Mouse (Mus musculus) common myeloid progenitor, adult 5-6 weeks (primary cell): Measurements from ENCODE around the gene Olfr448. TPM values are rescaled to one million over a fixed set of nuclear protein-coding genes. Genes with fewer than 3 reads are reported as not detected.
A peak's percentile ranks its signal among the peaks of the same experiment; 100 is the strongest.

Experiments
- ATAC-seq: replicated peaks from 2 replicates; pipeline ENCODE4 v1.8.0; 2016; ENCODE audit warnings: low read depth, mild to moderate bottlenecking, moderate TSS enrichment, inconsistent platforms; ENCODE audit not compliant: poor library complexity, severe bottlenecking
- total RNA-seq: library from RNA; stranded (forward); fragments of 200-1000, 187-1606 nt; gene quantifications from 2 replicates; pipeline ENCODE4 v1.2.3, GENCODE M21; 2017

Olfr448 gene
- not detected in 2 replicates for total RNA-seq

GRCm38 (mm10) chr6:42890141-42890540, at the start of gene Olfr448:
TSS of gene Olfr448 (plus strand) at chr6:42890441.
- ATAC-seq = no peak

DNA sequence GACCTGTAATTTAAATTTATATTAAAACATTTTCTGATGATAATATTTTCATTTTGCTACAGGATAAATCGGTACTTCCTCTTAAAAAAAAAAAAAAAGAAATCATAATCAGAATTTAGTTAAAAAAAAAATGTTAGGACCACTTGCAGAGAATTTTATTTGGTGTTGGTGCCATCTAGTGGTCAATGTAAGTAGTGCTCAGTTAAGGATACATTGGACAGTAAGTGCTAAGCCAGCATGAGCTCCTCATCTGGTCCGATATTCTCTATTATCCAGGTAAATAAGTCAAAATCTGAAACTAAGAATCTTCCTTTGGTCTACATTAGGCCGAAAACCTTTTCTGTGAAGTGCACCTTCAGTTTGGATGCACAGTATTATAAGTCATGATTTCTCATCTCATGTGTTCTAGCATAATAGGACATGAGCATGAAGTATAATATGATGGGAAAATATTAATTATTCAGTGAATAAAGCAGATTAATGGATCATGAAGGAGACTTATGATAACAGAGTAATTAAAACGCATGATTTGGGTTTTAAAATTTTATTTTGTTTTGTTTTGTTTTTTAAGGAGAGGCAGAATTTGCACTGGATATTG, 29.9 kb upstream of the Olfr448 start:
- ATAC-seq = peak; percentile 79

GRCm38 (mm10) chr6:42869695-42870094, 20.5 kb upstream of the Olfr448 start:
- ATAC-seq = no peak

DNA sequence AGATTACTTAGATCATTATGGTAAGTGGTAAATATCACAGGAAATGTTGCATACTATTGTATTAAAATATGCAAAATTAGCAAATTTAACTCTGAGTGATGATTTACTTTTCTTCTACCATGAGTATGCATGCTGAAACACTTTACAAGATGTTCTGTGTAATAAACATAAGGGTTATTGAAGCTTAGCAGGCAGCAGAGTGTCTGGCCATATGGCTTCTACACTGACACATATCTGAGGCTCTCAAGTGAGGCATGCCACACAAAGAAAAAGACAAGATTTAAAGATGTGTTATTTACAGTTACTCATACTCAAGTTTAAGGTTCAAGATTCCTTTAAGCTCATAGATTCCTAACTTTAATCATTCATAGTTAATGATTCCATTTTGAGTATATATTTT, 13.9 kb upstream of the Olfr448 start:
- ATAC-seq = no peak

DNA sequence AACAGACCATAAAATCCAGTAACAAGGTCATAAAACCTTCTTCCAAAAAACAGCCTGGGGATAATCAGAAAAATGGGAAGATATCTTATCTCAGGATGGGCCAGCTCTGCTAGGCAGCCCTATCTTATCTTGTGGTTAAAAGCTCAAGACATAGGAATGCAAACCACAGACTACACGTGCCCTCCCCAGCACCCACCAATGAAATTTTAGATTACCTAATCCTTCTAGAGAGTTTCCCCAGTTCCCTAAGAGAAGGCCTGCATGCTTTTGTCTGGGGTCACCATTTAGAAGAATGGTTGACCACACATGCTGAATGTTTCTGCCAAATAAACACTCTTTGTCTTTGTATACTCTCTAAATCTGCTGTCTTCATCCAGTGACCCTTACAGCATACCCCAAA, 10.1 kb downstream of the Olfr448 start:
- no peak for ATAC-seq

- no peak for ATAC-seq
Measured at GRCm38 (mm10) chr6:42908578-42908977, 18.3 kb downstream of the Olfr448 start, which contains the start of gene Olfr447. TSS of gene Olfr447 (plus strand) at chr6:42908878.

GRCm38 (mm10) chr6:42921077-42921476, 30.8 kb downstream of the Olfr448 start, which contains the start of gene Olfr446:
TSS of gene Olfr446 (plus strand) at chr6:42921377.
- ATAC-seq = no peak

Other genes starting within 250 kb of the Olfr448 start
- gene Tcaf2, start 245.2 kb upstream of the Olfr448 start, total RNA-seq = under 0.01 TPM in 1 of 2 replicates, not detected in the other
- gene Tcaf1, start 180.4 kb upstream of the Olfr448 start, total RNA-seq = 0.97 and 4.2 TPM in 2 replicates
- not detected in 2 replicates for gene Olfr453, start 151.1 kb upstream of the Olfr448 start, total RNA-seq
- not detected in 2 replicates for gene Olfr38, start 134.0 kb upstream of the Olfr448 start, total RNA-seq
- gene Olfr452, start 105.3 kb upstream of the Olfr448 start, total RNA-seq = not detected in 2 replicates
- not detected in 2 replicates for gene Olfr450, start 78.5 kb upstream of the Olfr448 start, total RNA-seq
- gene Olfr449, start 56.1 kb upstream of the Olfr448 start, total RNA-seq = not detected in 2 replicates
- gene Olfr447, start 18.4 kb downstream of the Olfr448 start, total RNA-seq = not detected in 2 replicates
- gene Olfr446, start 30.9 kb downstream of the Olfr448 start, total RNA-seq = not detected in 2 replicates
- gene Olfr444, start 58.6 kb downstream of the Olfr448 start, total RNA-seq = not detected in 2 replicates
- gene Olfr441, start 215.9 kb downstream of the Olfr448 start, total RNA-seq = not detected in 2 replicates